Comparison of ENCODE assay signal across 9 mouse cellular contexts in the genomic region with DNA sequence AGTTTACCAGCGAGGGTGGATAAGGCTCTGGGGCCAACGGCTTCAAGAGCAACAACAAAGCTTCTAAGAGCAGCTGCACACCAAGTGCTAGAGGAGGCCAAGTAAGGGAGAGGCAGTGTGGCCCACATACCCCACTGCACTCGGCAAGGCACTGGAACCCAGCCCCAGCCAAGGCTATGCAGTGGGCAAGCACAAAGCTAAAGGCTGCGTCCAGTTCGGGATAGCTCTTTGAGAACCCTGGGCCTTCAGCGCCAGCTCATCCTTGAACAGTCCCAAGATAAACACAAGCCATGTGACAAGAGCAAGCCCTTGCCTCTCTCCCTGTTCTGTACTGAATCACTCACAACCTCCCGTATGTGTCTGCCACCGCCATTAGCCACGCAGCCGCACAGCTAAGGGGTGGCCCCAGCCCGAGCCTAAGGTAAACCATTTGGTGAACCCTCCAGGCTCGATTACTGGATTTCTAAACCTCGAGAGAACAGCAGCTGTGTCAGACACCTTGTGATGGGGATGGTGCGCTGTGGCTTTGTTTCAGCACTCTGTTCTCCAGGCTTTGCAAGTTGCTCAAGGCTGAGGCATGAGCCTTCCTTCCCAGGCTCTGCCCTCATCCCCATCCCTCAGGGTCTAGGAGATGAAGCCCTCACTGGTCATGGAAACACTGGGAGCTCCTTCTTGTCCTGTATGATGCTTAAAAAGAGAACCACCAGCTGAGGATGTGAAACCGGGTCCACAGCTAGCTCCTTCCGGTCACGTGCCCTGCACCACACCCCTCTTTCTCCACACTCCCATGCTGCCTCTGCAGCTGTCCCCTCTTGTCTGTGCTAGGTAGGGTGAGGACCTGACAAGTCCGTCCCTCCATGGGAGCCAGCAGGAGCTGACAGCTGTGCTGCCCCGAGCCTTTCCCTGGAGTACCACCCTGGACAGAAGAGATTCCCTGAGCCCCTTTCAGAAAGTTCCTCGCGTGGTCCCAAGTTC. TPM values are rescaled to one million over a fixed set of nuclear protein-coding genes. Genes with fewer than 3 reads are reported as not detected.
A peak's percentile ranks its signal among the peaks of the same experiment; 100 is the strongest.
DNase-seq lines count a peak whose midpoint lies in the region; ATAC-seq and TF ChIP-seq lines count a peak whose summit lies in the region.
"Had no signal": no experiment of that assay in that cellular context is flagged by ENCODE, and none has a peak within 500 bp of the region (broad histone marks: within the 10 kb centered on the region; RNA-seq: fewer than 3 reads in every experiment).

No protein-coding gene starts in this region.

- H3K4me2 ChIP-seq in liver, embryonic 12.5 days = no peak overlapping the region
- H3K4me2 ChIP-seq: midbrain, embryonic 12.5 days had no signal

- peaks cover 12% of the 10 kb centered on the region for H3K36me3 ChIP-seq in liver, adult 2 months (ENCODE audit: control insufficient read depth, insufficient read depth, low read length)
- H3K36me3 ChIP-seq in liver, embryonic 12.5 days = peaks cover 5% of the 10 kb centered on the region; the same call in 1 of the 2 replicates
- H3K36me3 ChIP-seq: midbrain, embryonic 12.5 days had no signal

- 55% methylated on average over 21 of the region's 21 CpGs for WGBS in liver, adult 2 months
- WGBS in liver, embryonic 12.5 days (ENCODE audit: insufficient replicate concordance) = 66% methylated on average over 21 of the region's 21 CpGs

- DNase-seq in liver, adult 2 months (ENCODE audit: extremely low read depth, low read depth, low spot score) = peak; percentile 71
- peak; percentile 60 for DNase-seq in heart, adult 8-10 months (ENCODE audit: low spot score)
- DNase-seq in lung, postnatal 4 days = peak; percentile 54 to 57
- peak; percentile 50 for DNase-seq in thymus, postnatal 25 days
- DNase-seq in left cerebral cortex, adult 11 months (ENCODE audit: low spot score) = no peak
- no peak for DNase-seq in kidney, postnatal 25 days
- DNase-seq in ovary, adult 18-20 months (ENCODE audit: low spot score) = no peak

- TF ChIP-seq CTCF in liver, adult 2 months (IDR thresholded peaks at IDR 0.05; ENCODE audit: low read depth, low read length) = no peak

- H3K9me3 ChIP-seq in liver, embryonic 12.5 days (replicated peaks) = no peaks in the 10 kb centered on the region
- H3K9me3 ChIP-seq: midbrain, embryonic 12.5 days had no signal

- TF ChIP-seq POLR2A in liver, adult 2 months (IDR thresholded peaks at IDR 0.05; ENCODE audit: extremely low read depth, insufficient read depth, low read length) = no peak

- H3K27me3 ChIP-seq in liver, adult 2 months (ENCODE audit: control insufficient read depth, insufficient read depth, low read length) = no peaks in the 10 kb centered on the region
- 0 out of 2 replicates have a peak, but pooled peaks cover 4% of the 10 kb centered on the region for H3K27me3 ChIP-seq in liver, embryonic 12.5 days (replicated peaks)
- H3K27me3 ChIP-seq: midbrain, embryonic 12.5 days had no signal

- ATAC-seq in liver, embryonic 12.5 days = no peak

- H3K4me1 ChIP-seq in liver, adult 2 months (ENCODE audit: control insufficient read depth, insufficient read depth, low read length) = peaks cover 47% of the 10 kb centered on the region
- H3K4me1 ChIP-seq in liver, embryonic 12.5 days = peaks cover 33% of the 10 kb centered on the region
- H3K4me1 ChIP-seq: midbrain, embryonic 12.5 days had no signal

- H3K79me2 ChIP-seq in liver, adult 2 months (ENCODE audit: control insufficient read depth, insufficient read depth, low read length) = peaks cover 8% of the 10 kb centered on the region; the same call in 1 of the 2 replicates

- H3K9ac ChIP-seq in liver, adult 2 months (ENCODE audit: low read depth, low read length) = no peak overlapping the region; the same call in 1 of the 2 replicates
- H3K9ac ChIP-seq in liver, embryonic 12.5 days = no peak overlapping the region
- H3K9ac ChIP-seq: midbrain, embryonic 12.5 days had no signal

- no peak overlapping the region for H3K4me3 ChIP-seq in liver, adult 2 months (ENCODE audit: insufficient read depth, low read depth, low read length)
- H3K4me3 ChIP-seq in liver, embryonic 12.5 days = no peak overlapping the region
- H3K4me3 ChIP-seq: midbrain, embryonic 12.5 days had no signal

- H3K27ac ChIP-seq in liver, adult 2 months (replicated peaks; ENCODE audit: insufficient read depth, low read depth, low read length) = peak overlapping the region; percentile 84
- H3K27ac ChIP-seq in liver, embryonic 12.5 days = no peak overlapping the region
- H3K27ac ChIP-seq: midbrain, embryonic 12.5 days had no signal

RNA-seq across cellular contexts. Expression of a gene that starts 21.6 kb away (rescaled TPM):
- 27.3 and 28.7 TPM in 2 replicates for total RNA-seq in liver, adult 2 months (2014; rRNA removed)
- polyA plus RNA-seq in liver, adult 2 months (2012; rRNA removed) = 53.0 and 57.7 TPM in 2 replicates
- 6.9 and 7.8 TPM in 2 replicates for polyA plus RNA-seq in liver, embryonic 12.5 days (2016; fragmentation: Nextera tagmentation; extraction: Ambion mirVana)
- total RNA-seq in heart, adult 8-10 months (2022) = 10 to 100 TPM; 28.3 to 37.1 (median 32.0) TPM

RNA-seq across cellular contexts. Expression of a gene that starts 53.3 kb away (rescaled TPM):
- total RNA-seq in liver, adult 2 months (2014; rRNA removed) = 19.4 and 31.1 TPM in 2 replicates
- polyA plus RNA-seq in liver, adult 2 months (2012; rRNA removed) = 76.3 and 80.6 TPM in 2 replicates
- 46.8 and 48.4 TPM in 2 replicates for polyA plus RNA-seq in liver, embryonic 12.5 days (2016; fragmentation: Nextera tagmentation; extraction: Ambion mirVana)
- 100 to 1,000 TPM; 300 to 329 (median 307) TPM for total RNA-seq in heart, adult 8-10 months (2022)

Comparison
In these comparisons a context has a peak if more than half of its experiments do, and no peak if none do; other contexts are left out.
1. DNase-seq: peak in liver, adult 2 months (single experiment), heart, adult 8-10 months (single experiment), lung, postnatal 4 days (2 of 2) and thymus, postnatal 25 days (single experiment); none in left cerebral cortex, adult 11 months (single experiment), kidney, postnatal 25 days (0 of 2) and ovary, adult 18-20 months (single experiment).